In the genomic region with DNA sequence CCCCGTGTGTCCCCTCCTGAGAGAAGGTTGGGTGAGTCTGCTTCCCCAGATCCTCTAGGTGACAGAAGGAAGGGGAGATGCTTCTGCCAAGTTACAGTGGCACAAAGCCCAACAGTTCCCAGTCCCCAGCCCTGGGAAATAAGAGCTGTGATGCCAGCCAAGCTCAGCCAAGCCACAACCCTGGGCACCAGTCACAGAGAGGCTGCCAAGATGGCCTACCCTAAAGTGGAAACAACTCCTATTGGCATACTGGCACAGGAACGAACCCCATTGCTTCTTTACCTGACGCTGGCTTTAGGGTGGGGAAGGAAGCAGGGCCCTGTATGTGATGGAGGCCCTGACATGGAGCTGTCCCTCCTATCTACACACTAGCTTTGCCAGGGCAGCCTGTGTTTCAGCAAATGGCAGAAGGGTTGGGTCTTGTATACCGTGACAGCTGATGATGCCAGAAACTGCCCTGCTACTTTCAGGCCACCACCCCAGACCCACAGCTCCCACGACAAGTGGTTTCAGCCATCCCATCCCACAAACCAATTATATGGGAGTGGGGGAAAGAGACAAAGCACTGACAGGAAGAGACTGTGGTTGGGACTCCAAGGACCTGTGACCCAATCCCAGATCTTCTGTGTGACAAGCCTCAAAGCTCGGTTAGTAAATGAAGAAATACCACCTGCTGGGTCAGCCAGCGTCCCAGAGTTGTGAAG, we compare ENCODE assay signal across 8 mouse cellular contexts. TPM values are rescaled to one million over a fixed set of nuclear protein-coding genes. Genes with fewer than 3 reads are reported as not detected.
A peak's percentile ranks its signal among the peaks of the same experiment; 100 is the strongest.
DNase-seq lines count a peak whose midpoint lies in the region; ATAC-seq lines count a peak whose summit lies in the region.

No protein-coding gene starts in this region.

- H3K9me3 ChIP-seq in midbrain, embryonic 10.5 days (replicated peaks), result no peaks in the 10 kb centered on the region
- no peaks in the 10 kb centered on the region for H3K9me3 ChIP-seq in midbrain, embryonic 11.5 days (ENCODE audit: control insufficient read depth, low read length)

- H3K4me1 ChIP-seq in midbrain, embryonic 10.5 days, result peaks cover 63% of the 10 kb centered on the region
- H3K4me1 ChIP-seq in midbrain, embryonic 11.5 days (ENCODE audit: control insufficient read depth, insufficient read depth, low read length), result peaks cover 29% of the 10 kb centered on the region

- WGBS in midbrain, embryonic 10.5 days, result 80% methylated on average over 7 of the region's 7 CpGs
- 73% methylated on average over 7 of the region's 7 CpGs for WGBS in midbrain, embryonic 11.5 days

- no peak overlapping the region for H3K9ac ChIP-seq in midbrain, embryonic 11.5 days (ENCODE audit: low read length)

- intact Hi-C loops in gastrocnemius, postnatal 14 days (cut with DNase I; ENCODE audit: low total_unique reads), result no loop called here
- intact Hi-C loops in left cerebral cortex, postnatal 25 days (cut with DNase I), result loop anchor here (1.0 to 10.0 kb wide), 2 partner anchors 20 to 288 kb away; a partner anchor contains a TSS

- ATAC-seq in midbrain, embryonic 11.5 days (ENCODE audit: low FRiP score), result no peak
- ATAC-seq in monocyte, adult 5-6 weeks (replicated peaks; ENCODE audit: insufficient number of reproducible peaks, low FRiP score, low TSS enrichment, poor library complexity, severe bottlenecking), result no peak

- no peaks in the 10 kb centered on the region for H3K27me3 ChIP-seq in midbrain, embryonic 10.5 days (ENCODE audit: low read depth, poor library complexity, severe bottlenecking)
- no peaks in the 10 kb centered on the region for H3K27me3 ChIP-seq in midbrain, embryonic 11.5 days (ENCODE audit: control insufficient read depth, insufficient read depth, low read length)

- no peak overlapping the region for H3K4me2 ChIP-seq in midbrain, embryonic 11.5 days

- peak; percentile 66 for DNase-seq in adrenal gland, adult 2 months
- DNase-seq in adrenal gland, adult 18-20 months (ENCODE audit: low spot score in 2 of 2), result no peak
- no peak for DNase-seq in midbrain, embryonic 10.5 days (ENCODE audit: low spot score)
- no peak for DNase-seq in midbrain, embryonic 11.5 days (ENCODE audit: low spot score, missing footprints)
- peak; percentile 74 for DNase-seq in gastrocnemius, postnatal 14 days
- peak; percentile 44 to 60 for DNase-seq in left cerebral cortex, postnatal 25 days (ENCODE audit: low spot score in 2 of 2)
- peak; percentile 80 for DNase-seq in skeletal muscle tissue, adult 2 months (ENCODE audit: low read depth, low spot score)

- H3K4me3 ChIP-seq in midbrain, embryonic 10.5 days, result peak overlapping the region; percentile 16
- H3K4me3 ChIP-seq in midbrain, embryonic 11.5 days (ENCODE audit: low read depth, low read length), result no peak overlapping the region

- H3K36me3 ChIP-seq in midbrain, embryonic 10.5 days, result peaks cover 2% of the 10 kb centered on the region; the same call in 1 of the 2 replicates
- no peaks in the 10 kb centered on the region for H3K36me3 ChIP-seq in midbrain, embryonic 11.5 days (ENCODE audit: control insufficient read depth, insufficient read depth, low read length)

- no peak overlapping the region for H3K27ac ChIP-seq in midbrain, embryonic 10.5 days (replicated peaks)
- no peak overlapping the region for H3K27ac ChIP-seq in midbrain, embryonic 11.5 days (ENCODE audit: low read depth, low read length)

RNA-seq across cellular contexts. Expression of a gene that starts 2.9 kb away (rescaled TPM):
- 10 to 100 TPM; 49.1 to 49.7 TPM for total RNA-seq in adrenal gland, adult 2 months (2021)
- 60.4 and 62.6 TPM in 2 replicates for polyA plus RNA-seq in adrenal gland, adult 2 months (2012; rRNA removed)
- 10 to 100 TPM; 55.9 to 62.9 TPM for total RNA-seq in adrenal gland, adult 18-20 months (2021)
- polyA plus RNA-seq in midbrain, embryonic 10.5 days (2016; fragmentation: Nextera tagmentation; extraction: Ambion mirVana), result 12.2 and 14.2 TPM in 2 replicates
- polyA plus RNA-seq in midbrain, embryonic 11.5 days (2014; fragmentation: Nextera tagmentation; extraction: Ambion mirVana), result 13.2 and 16.5 TPM in 2 replicates
- 10 to 100 TPM; 31.8 to 36.4 TPM for total RNA-seq in gastrocnemius, postnatal 14 days (2021)
- 100 to 1,000 TPM; 217 to 223 TPM for total RNA-seq in left cerebral cortex, postnatal 25 days (2021)
- 270 to 475 TPM (median 366 TPM) in 3 replicates for total RNA-seq in monocyte, adult 5-6 weeks (2017)

RNA-seq across cellular contexts. Expression of a gene that starts 20.2 kb away (rescaled TPM):
- 1 to 10 TPM; 2.5 to 5.7 TPM for total RNA-seq in adrenal gland, adult 2 months (2021)
- 5.4 and 8.3 TPM in 2 replicates for polyA plus RNA-seq in adrenal gland, adult 2 months (2012; rRNA removed)
- 1 to 10 TPM; 3.2 to 5.0 TPM for total RNA-seq in adrenal gland, adult 18-20 months (2021)
- polyA plus RNA-seq in midbrain, embryonic 10.5 days (2016; fragmentation: Nextera tagmentation; extraction: Ambion mirVana), result 11.7 and 12.6 TPM in 2 replicates
- 8.5 and 8.8 TPM in 2 replicates for polyA plus RNA-seq in midbrain, embryonic 11.5 days (2014; fragmentation: Nextera tagmentation; extraction: Ambion mirVana)
- total RNA-seq in gastrocnemius, postnatal 14 days (2021), result under 1 TPM; 0.62 to 0.90 TPM
- total RNA-seq in left cerebral cortex, postnatal 25 days (2021), result 10 to 100 TPM; 70.0 to 76.6 TPM
- 2.4 to 21.5 TPM (median 12.0 TPM) in 3 replicates for total RNA-seq in monocyte, adult 5-6 weeks (2017)

RNA-seq across cellular contexts. Expression of a gene that starts 34.1 kb away (rescaled TPM):
- 10 to 100 TPM; 30.9 to 34.4 TPM for total RNA-seq in adrenal gland, adult 2 months (2021)
- 67.4 and 86.6 TPM in 2 replicates for polyA plus RNA-seq in adrenal gland, adult 2 months (2012; rRNA removed)
- total RNA-seq in adrenal gland, adult 18-20 months (2021), result 10 to 100 TPM; 23.7 to 31.6 TPM
- 3.2 and 3.6 TPM in 2 replicates for polyA plus RNA-seq in midbrain, embryonic 10.5 days (2016; fragmentation: Nextera tagmentation; extraction: Ambion mirVana)
- polyA plus RNA-seq in midbrain, embryonic 11.5 days (2014; fragmentation: Nextera tagmentation; extraction: Ambion mirVana), result 2.1 and 2.3 TPM in 2 replicates
- total RNA-seq in gastrocnemius, postnatal 14 days (2021), result 1 to 10 TPM; 2.6 to 4.4 TPM
- total RNA-seq in left cerebral cortex, postnatal 25 days (2021), result 10 to 100 TPM; 52.3 to 58.2 TPM
- 23.7 to 30.6 TPM (median 27.0 TPM) in 3 replicates for total RNA-seq in monocyte, adult 5-6 weeks (2017)

Comparison
In these comparisons a context has a peak if more than half of its experiments do, and no peak if none do; other contexts are left out.
1. DNase-seq: peak in adrenal gland, adult 2 months (single experiment), gastrocnemius, postnatal 14 days (single experiment), left cerebral cortex, postnatal 25 days (2 of 2) and skeletal muscle tissue, adult 2 months (single experiment); none in adrenal gland, adult 18-20 months (0 of 2), midbrain, embryonic 10.5 days (single experiment) and midbrain, embryonic 11.5 days (single experiment).